Mouse (Mus musculus): ENCODE results near the gene Klf3.
A peak's percentile ranks its signal among the peaks of the same experiment; 100 is the strongest.

The Klf3 gene

GRCm38 (mm10) chr5:64839016-64839599 lies 35.9 kb downstream of the Klf3 start:
- no peak for DNase-seq

DNA sequence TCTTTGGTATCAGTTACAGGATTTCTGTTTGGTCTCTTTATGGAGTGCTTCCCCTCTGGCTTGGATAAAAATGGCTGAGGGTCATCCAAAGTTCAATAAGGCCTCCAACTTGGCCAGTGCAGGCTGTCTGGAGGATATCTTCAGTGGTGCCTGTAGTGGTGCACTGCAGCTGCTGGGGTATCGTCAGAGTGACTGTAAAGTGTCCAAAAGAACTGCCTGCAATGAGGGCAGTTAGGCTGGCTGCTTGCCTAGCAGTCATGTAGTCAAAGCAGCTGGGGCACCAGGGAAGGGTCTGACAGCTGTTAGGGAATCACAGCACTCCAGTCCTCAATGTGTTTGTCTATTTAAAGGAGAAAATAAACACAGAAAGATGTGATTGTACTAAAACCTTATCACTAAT lies 36.9 kb downstream of the Klf3 start:
- DNase-seq = peak; percentile 83

DNA sequence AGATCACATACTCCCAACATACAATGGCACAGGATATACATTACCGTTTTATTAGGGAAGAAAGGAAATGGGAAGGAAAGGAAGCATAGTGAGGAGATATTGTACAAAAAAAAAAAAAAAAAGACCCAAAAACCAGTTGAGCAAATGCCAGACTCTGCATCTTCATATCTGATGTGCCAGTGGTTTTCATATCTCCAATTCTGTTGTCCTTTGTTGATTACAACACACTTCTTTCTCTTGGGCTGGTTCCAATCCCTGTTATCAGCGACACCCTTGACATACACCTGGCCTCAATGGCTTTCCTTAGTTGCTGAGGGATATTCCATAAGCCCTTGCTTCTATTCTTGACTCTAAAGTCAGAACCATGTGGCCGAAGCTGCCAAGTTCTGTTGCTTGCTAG lies 41.4 kb downstream of the Klf3 start:
- no peak for DNase-seq

GRCm38 (mm10) chr5:64847305-64847704 lies 44.1 kb downstream of the Klf3 start:
- DNase-seq = no peak

DNA sequence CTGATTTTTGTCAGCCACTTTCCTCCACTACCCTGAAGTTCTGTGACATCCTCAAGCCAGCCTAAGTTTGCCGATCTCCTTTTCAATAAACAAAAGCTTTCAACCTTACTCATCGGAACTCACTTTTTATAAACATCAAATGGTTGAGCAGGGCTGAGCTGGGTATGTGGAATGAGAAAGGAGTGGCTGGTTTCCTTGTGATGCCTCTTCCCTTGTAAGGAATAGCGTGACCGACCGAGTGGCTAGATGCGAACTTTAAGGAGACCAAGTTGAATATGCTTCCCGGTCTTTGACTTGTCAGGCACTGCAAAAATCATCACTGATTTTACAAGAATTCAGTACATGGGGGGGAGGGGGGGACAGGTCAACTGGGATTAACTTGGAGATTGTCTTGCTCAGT lies 46.7 kb downstream of the Klf3 start:
- no peak for DNase-seq

DNA sequence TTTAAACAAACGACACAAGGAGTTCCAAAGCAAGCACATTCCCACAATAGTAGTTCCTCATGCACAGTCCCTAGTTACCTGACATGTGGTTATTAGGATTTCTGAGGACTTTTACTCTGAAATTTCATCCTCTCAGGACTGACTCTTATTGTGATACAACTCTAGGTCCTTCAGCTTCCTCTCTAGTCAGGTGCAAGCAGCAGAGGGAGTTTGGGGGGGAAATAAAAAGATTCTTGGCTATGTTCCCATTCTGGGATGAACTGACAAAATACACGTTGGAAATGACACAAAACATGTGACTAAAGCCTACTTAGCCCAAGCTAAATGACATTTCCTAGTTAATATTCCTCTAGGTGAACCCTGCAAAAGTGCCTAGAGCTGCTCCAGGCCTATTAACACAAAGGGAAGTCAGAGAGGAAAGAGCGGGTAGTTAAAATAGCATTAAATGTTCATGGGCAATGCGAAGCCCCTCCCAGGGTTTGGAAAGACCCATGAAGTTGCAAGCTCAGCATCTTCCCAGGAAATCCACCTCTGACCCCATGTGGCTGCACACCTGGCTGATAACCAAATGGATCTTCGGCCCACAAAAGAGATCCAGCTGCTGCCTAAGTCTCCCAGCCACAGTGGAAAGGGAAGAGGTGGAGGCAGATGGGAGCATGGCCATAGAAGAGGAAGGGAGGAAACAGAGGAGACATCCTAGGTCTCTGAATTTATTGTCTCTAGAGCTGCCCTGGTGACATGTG lies 49.6 kb downstream of the Klf3 start:
- DNase-seq = no peak

DNA sequence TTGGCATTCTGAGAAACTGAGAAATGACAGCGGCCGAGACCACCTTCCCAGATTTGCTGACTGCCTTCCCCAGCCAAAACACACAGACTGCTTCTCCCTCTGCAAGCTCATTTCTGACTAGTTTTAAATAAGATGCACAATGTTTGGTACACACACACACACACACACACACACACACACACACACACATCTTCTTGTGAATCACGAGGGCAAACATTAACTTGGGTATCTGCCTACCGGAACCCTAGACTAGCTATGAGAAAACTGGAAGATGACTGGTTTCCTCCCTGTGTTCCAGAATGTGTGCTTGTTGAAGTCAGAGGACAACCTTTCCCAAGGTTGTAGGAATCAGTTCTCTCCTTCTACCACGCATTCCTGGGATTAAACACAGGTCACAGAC lies 50.2 kb downstream of the Klf3 start:
- no peak for DNase-seq

DNA sequence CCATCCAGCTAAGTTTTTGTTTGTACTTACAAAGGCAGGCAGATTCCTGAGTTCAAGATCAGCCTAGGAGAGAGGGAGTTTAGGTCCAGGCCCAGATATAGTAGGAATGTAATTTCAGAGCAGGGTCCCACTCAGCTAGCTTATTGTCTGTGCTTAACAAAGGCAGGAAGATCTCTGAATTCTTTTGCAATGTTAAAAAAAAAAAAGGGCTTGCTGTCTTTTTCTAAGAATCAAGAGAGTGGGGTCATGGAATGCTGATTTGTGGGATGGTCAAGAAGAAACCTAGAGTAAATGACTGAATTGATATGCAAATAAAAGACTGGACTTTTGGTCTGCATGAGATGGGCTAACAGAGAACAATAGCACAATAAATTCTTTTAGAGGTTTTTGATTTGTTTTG lies 52.0 kb downstream of the Klf3 start:
- no peak for DNase-seq

GRCm38 (mm10) chr5:64860900-64861470 lies 57.8 kb downstream of the Klf3 start:
- peak; percentile 54 for DNase-seq

GRCm38 (mm10) chr5:64861471-64862199 lies 58.4 kb downstream of the Klf3 start:
- peak; percentile 70 for DNase-seq

GRCm38 (mm10) chr5:64862269-64862668 lies 59.1 kb downstream of the Klf3 start:
- DNase-seq = peak; percentile 72

DNA sequence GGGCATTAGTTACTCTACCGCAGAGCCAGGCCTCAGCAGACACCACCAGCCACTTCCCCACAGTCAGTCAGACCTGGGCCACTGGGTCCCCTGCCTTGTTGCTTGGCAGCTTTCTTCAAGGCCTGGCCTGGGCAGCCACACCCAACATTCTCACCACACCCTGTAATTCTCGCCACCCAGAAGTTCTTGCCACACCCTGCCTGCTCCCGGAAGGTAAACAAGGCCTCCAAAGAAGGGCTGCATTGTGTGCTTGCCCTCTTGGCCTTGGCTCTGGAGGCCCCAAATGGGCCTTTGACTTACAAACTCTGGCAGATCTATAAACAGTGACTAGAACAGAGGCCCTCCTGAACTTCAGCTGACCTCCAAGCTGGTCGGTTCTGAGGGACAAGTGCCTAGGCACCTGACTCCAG lies 61.5 kb downstream of the Klf3 start:
- DNase-seq = peak; percentile 78

DNA sequence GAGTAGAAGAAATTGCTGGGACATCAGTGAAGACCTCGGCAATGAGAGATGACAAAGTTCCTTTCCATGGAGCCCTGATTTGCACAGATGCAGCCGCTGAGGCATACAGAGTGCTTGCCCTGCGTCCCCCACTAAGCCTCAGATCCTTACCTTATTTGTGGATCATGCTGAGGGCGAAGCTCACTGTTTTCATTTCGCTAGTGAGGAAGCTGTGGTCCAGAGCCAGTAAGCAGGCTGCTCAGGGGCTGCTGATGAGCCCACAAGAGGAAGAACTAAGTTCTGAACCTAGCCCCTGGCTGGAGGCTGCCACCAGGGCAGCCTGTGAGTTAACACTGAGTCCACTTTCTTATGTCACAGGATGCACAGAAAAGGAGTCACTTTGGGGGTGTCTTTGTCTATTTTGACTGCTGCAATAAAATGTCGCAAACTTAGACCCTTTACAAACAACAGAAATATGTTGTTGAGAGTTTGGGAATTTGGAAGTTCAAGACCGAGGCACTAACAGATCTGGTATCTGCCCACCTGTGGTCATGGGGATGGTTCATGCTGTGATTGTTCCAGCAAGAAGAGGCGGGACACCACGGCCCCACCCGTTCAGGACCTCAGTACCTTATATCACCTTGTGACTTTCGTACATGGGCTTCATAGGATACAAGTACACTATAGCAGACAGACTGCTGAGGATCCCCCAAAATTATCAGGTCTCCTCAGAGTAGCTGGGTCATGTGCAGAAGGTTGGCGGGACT lies 62.2 kb downstream of the Klf3 start:
- no peak for DNase-seq

GRCm38 (mm10) chr5:64866331-64867050 lies 63.3 kb downstream of the Klf3 start:
- DNase-seq = peak; percentile 94

- no peak for DNase-seq
These were observed 63.9 kb downstream of the Klf3 start for GRCm38 (mm10) chr5:64867124-64867523.

DNA sequence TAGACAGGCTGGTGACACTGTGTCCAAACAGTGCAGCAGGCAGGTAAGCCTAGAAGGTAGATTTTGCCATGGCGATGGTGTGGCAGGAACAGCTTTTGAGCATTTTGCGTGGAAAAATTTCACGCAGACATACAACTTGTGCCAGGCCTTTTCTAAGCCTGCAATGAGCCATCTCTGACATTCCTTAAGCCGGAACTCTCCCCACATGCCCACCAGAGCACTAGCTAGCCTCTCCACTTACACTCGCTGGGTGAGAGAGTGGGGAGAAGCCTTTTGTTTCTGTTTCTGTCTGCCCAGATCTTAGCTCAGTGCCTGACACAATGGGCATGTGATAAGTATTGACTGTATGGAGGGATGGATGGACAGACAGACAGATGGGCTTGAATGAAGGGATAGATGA lies 64.4 kb downstream of the Klf3 start:
- no peak for DNase-seq

GRCm38 (mm10) chr5:64876086-64876830 lies 73.1 kb downstream of the Klf3 start:
- DNase-seq = peak; percentile 44

- no peak for DNase-seq
These were observed 74.2 kb downstream of the Klf3 start for GRCm38 (mm10) chr5:64877235-64878026.

GRCm38 (mm10) chr5:64878027-64878425 lies 74.8 kb downstream of the Klf3 start:
- peak; percentile 82 for DNase-seq

DNA sequence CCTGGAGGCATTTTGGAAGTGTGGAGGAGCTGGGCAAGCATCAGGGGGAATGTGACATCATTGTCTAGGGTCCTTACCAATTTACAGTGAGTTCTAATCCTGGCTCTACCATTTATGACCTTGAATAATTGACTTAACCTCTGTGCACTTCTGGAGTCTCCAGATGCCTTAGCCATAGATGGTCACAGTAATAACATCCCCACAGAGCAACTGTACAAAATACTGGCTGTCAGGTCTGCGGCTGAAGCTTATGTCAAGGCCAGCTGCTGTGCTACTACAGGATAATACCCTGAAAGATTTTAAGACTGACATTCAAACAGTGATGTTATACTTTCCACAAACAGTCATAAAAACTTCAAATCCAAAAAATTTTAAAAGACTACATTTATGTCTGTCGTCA lies 75.3 kb downstream of the Klf3 start:
- no peak for DNase-seq

DNA sequence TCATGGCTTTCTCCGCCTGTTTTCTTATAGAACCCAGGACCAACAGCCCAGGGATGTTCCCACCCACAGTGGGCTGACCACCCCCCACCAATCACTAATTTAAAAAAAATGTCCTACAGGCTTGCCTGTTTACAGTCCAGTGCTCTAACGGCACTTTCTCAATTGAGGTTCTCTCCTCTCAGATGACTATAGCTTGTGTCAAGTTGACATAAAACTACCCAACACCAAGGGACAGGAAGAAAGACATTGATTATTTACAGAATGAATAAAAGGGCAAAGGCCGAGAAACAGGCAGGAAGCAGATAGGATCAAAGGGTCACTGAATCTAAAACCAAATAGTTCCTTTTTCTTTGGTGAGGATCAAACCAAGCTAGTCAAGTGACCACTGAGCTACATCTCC lies 76.1 kb downstream of the Klf3 start:
- no peak for DNase-seq
